Mouse (Mus musculus) adrenal gland, adult (tissue): ENCODE data around the gene Blmh.
A peak's percentile ranks its signal among the peaks of the same experiment; 100 is the strongest.

Experiments used
- DNase-seq, 2 experiments: peaks; one replicate each; pipeline ENCODE4 v3.0.0; 2022 to 2023; ENCODE audit warnings: low spot score in 1 of 2; ENCODE audit not compliant: inconsistent age in 2 of 2

Gene Blmh

DNA sequence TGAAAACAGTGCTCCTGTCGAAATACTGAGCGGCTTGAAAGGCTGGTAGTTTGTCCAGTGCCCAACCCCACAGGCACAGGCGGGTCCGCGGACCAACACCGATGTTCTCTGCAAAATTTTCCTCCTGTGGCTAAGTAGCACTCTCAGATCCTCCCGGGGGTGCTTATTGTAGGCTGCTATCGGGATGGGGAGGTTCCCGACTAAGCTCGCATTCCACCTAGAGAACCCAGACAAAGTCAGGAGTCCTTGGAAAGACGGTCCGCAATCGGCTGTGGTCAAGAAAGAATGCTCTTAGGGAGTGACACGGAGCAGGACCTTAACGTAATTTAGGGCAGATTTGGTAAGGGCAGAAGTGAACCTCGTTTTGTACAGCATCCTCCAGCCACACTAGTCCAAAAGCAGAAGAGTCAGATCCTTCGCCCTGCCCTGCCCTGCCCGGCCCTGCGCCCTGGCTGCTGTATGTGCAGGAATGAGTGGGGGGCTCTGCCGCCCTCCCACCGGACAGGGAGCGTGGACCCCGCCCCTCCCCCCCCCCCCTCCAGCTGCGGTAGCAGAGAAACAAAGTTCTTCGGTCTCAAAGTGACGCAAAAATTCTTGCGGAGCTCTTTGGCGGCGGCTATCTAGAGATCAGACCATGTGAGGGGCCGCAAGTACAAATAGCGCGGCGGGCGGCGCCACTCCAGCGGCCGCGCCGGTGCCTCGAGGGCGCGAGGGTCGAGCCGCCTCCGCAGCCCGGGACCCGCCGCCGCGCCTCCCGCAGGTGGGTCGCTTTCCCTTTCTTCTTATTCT is 73.5 kb downstream of the Blmh start, which contains the start of gene Slc6a4:
Gene Slc6a4, plus strand, starts transcription at position 688 of the 789 bp plus-strand sequence.
- DNase-seq = peak; percentile 15 to 64

GRCm38 (mm10) chr11:76998705-76999226 is 74.2 kb downstream of the Blmh start:
- peak in 1 of 2 experiments; percentile 51 for DNase-seq

- DNase-seq = no peak
Measured at GRCm38 (mm10) chr11:77000741-77001140, 76.1 kb downstream of the Blmh start.

DNA sequence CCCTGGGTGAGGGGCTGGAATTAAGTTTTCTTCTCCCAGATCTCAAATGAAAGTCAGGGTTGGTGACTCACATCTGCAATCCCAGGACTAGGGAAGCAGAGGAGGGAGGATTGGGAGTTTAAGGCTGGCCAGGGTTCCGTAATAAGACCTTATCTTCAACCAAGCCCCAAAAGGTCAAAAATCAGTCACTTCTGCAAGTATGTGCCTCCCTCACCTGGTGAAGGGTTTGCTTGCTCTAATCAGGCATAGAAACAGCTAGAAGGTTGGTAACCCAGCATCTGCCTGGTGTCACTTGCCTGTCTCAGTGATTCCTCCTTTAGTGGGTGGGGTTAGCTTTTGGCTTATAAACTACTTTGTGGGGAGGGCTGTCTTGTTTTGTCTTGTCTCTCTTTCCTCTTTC is 77.8 kb downstream of the Blmh start:
- peak; percentile 35 to 78 for DNase-seq

DNA sequence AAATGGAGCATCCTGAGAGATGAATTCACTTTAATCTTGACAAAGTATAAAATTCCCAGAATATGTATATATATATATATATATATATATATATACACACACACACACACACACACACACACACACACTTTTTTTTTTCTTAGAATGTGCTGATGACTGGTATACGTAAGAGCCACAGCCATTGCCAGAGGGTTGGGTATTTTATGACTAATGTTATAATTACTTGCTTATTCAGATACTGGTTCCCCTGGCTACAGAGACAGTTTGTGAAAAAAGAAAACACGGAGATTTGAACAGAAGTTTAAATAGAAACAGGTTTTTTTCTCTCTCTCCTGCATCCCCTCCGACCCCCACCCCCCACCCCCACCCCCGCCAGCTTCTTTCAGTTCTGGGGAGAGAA is 81.3 kb downstream of the Blmh start:
- no peak for DNase-seq

GRCm38 (mm10) chr11:77006616-77007015 is 82.0 kb downstream of the Blmh start:
- DNase-seq = no peak

DNA sequence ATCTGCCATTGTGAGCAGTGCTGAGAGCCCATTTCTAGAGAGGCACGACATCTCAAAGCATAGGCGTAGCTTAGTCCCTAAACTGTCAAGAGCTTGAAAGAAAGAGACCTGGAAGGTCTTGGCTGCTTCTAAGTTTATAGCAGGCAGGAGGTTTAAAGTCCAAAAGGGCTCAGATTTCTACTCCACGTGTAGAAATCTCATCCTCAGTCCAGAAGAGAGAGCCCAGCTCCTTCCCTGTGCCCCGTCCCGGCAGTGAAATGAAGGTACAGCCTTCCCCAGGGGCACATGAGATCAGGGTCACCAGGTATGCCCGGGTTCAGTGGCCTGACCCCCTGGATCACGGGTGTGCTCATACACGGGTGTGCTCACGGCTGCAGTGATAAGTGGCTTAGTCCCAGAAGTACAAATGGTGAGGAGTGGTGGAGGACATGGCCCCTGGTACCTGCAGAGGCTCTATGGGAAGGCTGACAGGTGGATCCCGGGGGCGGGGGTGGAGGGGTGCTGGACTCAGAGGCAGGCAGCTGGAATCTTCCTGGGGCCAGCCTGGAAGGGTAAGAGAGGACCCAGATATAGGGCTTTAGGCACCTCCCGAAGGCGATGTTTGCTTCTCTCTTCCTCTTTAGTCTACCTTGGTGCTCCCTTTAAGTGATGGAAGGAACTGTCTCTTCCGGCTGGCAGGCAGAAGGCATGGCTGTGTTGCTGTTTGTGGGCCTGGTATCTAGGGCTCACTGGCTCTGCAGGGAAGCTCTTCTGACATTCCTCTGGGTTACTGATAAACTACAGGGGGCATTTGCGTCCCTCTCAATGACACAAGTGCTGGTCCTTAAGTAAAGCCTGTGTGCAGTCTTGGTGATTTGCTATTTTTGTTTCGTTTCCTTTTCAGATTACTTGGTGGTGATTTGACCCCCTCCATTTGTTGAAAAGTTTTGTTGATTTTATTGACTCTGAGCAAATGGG is 84.7 kb downstream of the Blmh start:
- no peak for DNase-seq

DNA sequence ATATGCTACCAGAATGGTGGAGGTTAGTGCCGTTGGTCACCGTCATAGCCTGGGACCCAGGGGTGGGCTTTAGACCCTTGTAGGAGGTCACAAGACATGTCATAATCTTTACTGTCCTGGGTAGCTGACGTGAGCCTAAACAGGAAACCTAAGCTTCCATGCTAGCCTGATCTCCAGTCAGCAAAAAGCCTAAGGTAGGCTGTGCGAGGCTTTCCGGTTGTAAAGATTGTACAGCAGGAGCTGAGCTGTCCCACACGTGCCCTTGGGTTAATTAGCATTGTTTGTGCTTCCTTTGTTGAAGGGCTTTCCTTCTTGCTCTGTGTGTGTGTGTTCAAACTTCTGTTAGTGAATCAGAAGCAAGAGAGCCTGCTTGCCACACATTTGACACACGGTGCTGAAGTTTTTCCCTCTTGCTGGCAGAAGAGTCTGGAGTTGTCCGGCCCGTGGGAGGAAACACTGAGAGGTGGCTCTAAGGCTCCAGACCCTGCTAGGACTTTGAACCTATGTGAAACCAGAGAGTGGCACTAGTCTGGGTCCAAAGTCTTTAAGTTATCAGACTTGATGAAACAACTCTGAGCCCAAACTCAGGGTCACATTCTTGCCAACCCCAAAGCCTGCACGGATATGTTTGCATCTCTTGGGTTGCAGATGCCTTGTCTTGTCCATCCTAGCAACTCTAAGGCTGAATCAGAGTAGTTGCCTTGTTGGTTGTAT is 86.3 kb downstream of the Blmh start:
- DNase-seq = no peak

DNA sequence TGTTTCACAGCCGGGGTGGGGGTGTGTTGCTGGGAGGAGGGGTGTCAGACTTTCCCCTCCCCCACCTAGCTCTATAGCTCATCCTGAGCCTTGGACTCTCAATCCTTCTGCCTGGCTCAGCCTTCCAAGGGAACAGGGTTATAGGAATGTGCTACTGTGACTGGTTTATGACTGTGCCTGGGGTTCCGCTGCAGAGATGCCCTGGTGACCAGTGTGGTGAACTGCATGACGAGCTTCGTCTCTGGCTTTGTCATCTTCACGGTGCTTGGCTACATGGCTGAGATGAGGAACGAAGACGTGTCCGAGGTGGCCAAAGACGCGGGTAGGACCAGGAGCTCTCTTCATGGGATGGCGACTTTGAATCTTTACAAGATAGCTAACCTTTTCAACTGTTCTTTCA is 93.4 kb downstream of the Blmh start:
- DNase-seq = no peak

- no peak for DNase-seq
Measured at GRCm38 (mm10) chr11:77019539-77019938, 94.9 kb downstream of the Blmh start.

GRCm38 (mm10) chr11:77021749-77022396 is 97.3 kb downstream of the Blmh start:
- DNase-seq = no peak

DNA sequence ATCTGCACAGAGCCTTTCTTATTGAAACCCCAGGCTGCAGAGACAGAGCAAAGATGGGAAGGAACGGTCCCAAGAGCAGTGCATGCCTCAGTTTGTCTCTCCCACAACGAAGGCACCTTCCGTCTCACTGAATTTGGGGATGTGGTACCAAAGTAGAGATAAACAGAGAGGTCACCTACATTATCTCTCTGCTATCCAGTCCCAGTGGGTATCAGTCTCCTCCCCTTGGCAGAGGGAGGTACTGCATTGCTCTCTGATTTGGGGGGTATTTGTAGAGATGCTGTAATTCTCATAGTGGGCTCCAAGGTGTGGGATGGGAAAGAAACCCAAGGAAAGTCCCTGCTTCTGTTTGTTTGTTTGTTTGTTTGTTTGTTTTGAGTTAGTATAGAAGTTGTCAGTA is 102.0 kb downstream of the Blmh start:
- no peak for DNase-seq

DNA sequence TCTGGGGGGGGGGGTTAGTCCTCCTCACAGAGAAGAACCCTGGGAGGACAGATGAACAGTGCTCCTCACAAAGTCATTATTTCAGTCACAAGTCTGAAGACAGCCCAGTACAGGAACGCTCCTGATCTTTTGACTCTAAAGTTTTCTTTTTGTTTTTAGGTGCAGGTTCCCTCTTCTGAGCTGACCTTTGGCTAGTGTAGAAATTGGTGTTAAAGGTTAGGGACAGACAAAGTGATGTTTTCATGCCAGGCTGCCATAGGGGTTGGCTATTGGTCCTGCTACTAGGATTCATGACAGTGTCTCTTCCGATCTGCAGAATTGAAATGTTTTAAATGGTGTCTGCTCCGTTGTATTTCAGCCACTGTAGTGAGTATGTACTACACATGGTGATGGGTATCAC is 103.5 kb downstream of the Blmh start:
- DNase-seq = no peak

DNA sequence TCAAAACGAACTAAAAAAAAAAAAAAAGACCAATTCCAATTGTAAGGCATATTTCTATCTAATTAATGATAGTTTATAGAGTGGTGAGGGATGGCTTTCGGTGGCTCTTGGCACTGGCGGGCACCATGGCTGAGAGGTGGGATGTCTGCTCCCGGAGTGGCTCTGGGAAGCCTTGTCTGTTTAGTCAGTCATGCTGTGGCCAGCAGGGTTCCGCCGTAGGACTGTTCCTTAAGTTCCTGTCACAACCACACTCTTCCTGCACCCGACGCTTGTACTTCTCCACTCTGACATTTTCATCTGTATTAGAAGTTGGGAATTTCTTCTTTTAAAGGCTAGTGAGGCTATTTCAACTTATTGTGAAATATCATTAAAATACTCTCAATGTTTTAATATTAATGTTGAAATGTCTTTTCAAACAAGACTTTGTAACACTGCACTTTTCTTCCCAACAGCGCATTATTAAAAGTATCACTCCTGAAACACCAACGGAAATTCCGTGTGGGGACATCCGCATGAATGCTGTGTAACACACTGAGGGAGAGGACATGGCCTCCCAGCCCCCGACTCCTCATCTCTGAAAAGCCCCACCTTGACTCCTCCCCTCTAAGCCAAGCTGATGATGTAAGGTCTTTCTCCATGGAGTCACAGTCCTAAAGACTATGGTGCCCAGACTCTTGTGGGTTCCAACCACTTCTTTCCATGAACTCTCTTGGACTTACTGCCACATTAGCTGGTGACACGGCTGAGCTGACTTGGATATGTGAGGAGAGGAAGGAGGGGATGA is 106.7 kb downstream of the Blmh start:
- no peak for DNase-seq
